Mouse (Mus musculus): ENCODE results near the gene Leap2.
"Not testable (repeated sequence)": the region's sequence is repeated elsewhere in the genome, so short reads cannot be mapped to it uniquely, and the experiment has no call there.

The Leap2 gene

GRCm38 (mm10) chr11:53441921-53442320 lies 19.0 kb upstream of the Leap2 start:
- no peak for DNase-seq (ENCODE audit: low spot score)

- no peak for DNase-seq (ENCODE audit: low spot score)
Measured at GRCm38 (mm10) chr11:53436338-53436737, 13.4 kb upstream of the Leap2 start.

- no peak for DNase-seq (ENCODE audit: low spot score)
Measured at GRCm38 (mm10) chr11:53435504-53435903, 12.5 kb upstream of the Leap2 start.

- no peak for DNase-seq (ENCODE audit: low spot score)
Measured at GRCm38 (mm10) chr11:53433057-53433456, 10.1 kb upstream of the Leap2 start.

- DNase-seq (ENCODE audit: low spot score): no peak
Measured at GRCm38 (mm10) chr11:53431347-53432056, 8.5 kb upstream of the Leap2 start.

- peak; percentile 97 for DNase-seq (ENCODE audit: low spot score)
Measured at GRCm38 (mm10) chr11:53430670-53431346, 7.8 kb upstream of the Leap2 start, which contains the start of the genes Uqcrq and Gdf9. Uqcrq (minus strand) TSS chr11:53430831. Gdf9 (plus strand) TSS chr11:53431023.

- no peak for DNase-seq (ENCODE audit: low spot score)
Measured at GRCm38 (mm10) chr11:53430300-53430669, 7.3 kb upstream of the Leap2 start.

GRCm38 (mm10) chr11:53429182-53429581 lies 6.2 kb upstream of the Leap2 start:
- no peak for DNase-seq (ENCODE audit: low spot score)

GRCm38 (mm10) chr11:53428716-53429057 lies 5.7 kb upstream of the Leap2 start:
- DNase-seq (ENCODE audit: low spot score): no peak

- no peak for DNase-seq (ENCODE audit: low spot score)
Measured at GRCm38 (mm10) chr11:53427993-53428715, 5.2 kb upstream of the Leap2 start.

- DNase-seq (ENCODE audit: low spot score): not testable (repeated sequence)
Measured at GRCm38 (mm10) chr11:53426914-53427313, 3.9 kb upstream of the Leap2 start.

GRCm38 (mm10) chr11:53425711-53426255 lies 2.8 kb upstream of the Leap2 start:
- DNase-seq (ENCODE audit: low spot score): no peak

GRCm38 (mm10) chr11:53425251-53425650 lies 2.3 kb upstream of the Leap2 start:
- DNase-seq (ENCODE audit: low spot score): no peak

GRCm38 (mm10) chr11:53424826-53425225 lies 1.9 kb upstream of the Leap2 start:
- no peak for DNase-seq (ENCODE audit: low spot score)

GRCm38 (mm10) chr11:53418048-53418447 lies 4.9 kb downstream of the Leap2 start:
- DNase-seq (ENCODE audit: low spot score): no peak

- DNase-seq (ENCODE audit: low spot score): no peak
Measured at GRCm38 (mm10) chr11:53413871-53414270, 9.1 kb downstream of the Leap2 start.

GRCm38 (mm10) chr11:53411738-53412137 lies 11.2 kb downstream of the Leap2 start:
- no peak for DNase-seq (ENCODE audit: low spot score)

GRCm38 (mm10) chr11:53403638-53404037 lies 19.3 kb downstream of the Leap2 start:
- no peak for DNase-seq (ENCODE audit: low spot score)

- no peak for DNase-seq (ENCODE audit: low spot score)
Measured at GRCm38 (mm10) chr11:53393856-53394255, 29.1 kb downstream of the Leap2 start.

- no peak for DNase-seq (ENCODE audit: low spot score)
Measured at GRCm38 (mm10) chr11:53383758-53384428, 39.1 kb downstream of the Leap2 start.

GRCm38 (mm10) chr11:53378918-53379317 lies 44.1 kb downstream of the Leap2 start:
- DNase-seq (ENCODE audit: low spot score): no peak
